Mouse (Mus musculus) embryo, embryonic 10 days (tissue): ENCODE measurements around the gene Tbl2.
A peak's percentile ranks its signal among the peaks of the same experiment; 100 is the strongest.

Source experiments
- DNase-seq: peaks from one replicate; pipeline ENCODE4 v3.0.0-alpha.2; 2015; ENCODE audit warnings: low spot score

The Tbl2 gene

GRCm38 (mm10) chr5:135149053-135149819, at the start of gene Tbl2:
Gene Tbl2 (plus strand): TSS chr5:135149657.
- DNase-seq = peak; percentile 100

DNA sequence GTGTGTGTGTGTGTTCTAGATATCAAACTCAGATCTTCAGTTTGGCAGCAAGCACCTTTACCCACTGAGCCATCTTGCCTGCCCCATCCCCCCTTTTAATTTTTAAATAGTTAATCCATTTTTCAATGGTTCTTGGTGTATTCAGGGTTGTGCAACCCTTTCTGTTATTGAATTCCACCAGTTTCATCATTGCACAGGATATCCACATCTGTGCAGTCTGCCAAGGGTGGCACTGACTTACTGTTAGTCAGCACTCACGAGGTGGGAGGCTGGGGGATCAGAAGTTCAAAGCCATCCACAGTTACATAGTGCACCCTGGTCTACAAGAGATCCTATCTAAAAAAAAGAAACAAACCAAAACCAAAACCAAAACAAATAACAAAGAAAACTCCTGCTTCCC, 48.5 kb upstream of the Tbl2 start:
- no peak for DNase-seq

- DNase-seq = peak; percentile 38
These were observed 45.3 kb upstream of the Tbl2 start for GRCm38 (mm10) chr5:135103999-135104660.

DNA sequence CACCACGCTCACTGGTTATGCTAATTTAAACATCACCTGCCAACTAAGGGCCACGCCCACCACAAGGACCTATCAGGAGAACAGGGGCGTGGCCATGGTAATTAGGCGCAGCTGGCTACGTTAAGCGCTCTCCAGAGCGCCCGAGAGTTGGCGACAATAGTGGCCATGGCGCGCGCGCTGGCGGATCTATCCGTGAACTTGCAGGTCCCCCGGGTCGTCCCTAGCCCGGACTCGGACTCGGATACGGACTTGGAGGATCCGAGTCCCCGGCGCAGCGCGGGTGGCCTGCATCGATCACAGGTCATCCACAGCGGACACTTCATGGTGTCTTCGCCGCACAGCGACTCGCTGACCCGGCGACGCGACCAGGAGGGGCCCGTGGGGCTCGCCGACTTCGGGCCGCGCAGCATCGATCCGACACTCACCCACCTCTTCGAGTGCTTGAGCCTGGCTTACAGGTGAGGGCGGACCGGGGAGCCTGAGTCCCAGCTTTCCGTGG, 42.6 kb upstream of the Tbl2 start:
- DNase-seq = peak; percentile 98

DNA sequence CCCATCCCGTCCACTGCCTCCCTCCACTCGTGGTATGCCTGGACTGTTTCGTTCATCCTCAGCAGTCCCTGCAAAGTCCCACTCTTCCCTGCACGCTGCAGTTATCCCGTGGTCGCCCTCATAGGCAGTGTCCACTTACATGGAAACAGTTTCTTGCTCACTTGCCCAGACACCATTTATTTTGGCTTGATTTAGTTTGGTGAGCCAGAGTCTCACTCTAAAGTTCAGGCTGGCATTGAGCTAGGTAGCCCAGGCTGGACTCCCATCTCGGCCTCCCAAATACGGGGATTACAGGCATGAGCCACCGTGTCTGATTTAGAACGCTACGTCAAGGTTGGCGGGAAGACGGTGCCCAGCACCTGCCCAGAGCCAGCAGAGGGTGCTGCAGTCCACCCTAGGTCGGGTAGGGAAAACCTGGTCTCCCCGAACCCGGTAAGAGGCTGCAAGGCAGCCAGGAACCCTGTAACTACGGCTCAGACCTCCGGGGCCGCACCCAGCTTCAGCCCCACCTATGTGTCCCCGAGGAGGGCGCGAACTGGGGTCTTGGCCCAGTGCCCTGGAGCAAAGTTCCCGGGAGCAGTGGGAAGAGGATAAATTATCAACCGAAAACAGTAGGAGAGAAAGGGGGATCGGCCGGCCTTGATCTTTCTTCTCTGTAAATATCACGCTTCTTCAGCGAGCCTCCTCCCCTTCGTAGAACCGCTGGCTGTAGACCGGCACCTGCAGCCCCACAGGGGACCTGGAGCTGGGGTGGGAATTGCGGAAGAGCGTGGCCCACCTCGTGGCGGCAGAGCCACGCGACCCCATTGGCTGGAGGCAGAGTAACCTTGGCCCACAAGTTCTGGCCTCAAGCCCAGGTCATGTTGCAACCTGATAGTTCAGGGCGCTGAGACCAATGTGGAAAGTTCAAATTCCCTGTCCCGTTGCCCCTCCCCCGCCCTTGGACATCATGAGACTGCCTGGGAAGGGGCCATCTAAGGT, 41.6 kb upstream of the Tbl2 start:
- DNase-seq = peak; percentile 75

GRCm38 (mm10) chr5:135109017-135109416, 40.4 kb upstream of the Tbl2 start:
- DNase-seq = no peak

- DNase-seq = no peak
These were observed 40.0 kb upstream of the Tbl2 start for GRCm38 (mm10) chr5:135109426-135109825.

GRCm38 (mm10) chr5:135109976-135110375, 39.5 kb upstream of the Tbl2 start:
- DNase-seq = no peak

DNA sequence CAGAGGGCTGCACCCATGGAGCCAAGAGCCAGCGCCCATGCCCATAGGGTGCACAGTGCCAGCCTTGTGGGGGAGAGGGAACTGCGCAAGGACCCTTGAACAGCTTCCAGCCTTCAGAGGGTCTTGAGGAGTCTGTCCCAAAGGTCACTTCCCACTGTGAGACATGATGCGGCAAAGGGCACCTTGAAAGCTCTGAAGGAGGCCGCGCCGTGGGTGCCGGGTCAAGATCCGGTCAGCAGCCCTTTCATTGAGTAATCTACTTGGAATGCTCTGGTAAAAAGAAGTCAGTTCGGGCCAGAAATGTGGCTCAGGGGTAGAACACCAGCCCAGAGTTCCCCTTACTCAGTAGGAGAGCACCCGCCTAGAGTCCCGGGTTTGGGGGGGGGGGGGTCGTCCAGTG, 35.7 kb upstream of the Tbl2 start:
- DNase-seq = no peak

GRCm38 (mm10) chr5:135115241-135115640, 34.2 kb upstream of the Tbl2 start:
- DNase-seq = no peak

DNA sequence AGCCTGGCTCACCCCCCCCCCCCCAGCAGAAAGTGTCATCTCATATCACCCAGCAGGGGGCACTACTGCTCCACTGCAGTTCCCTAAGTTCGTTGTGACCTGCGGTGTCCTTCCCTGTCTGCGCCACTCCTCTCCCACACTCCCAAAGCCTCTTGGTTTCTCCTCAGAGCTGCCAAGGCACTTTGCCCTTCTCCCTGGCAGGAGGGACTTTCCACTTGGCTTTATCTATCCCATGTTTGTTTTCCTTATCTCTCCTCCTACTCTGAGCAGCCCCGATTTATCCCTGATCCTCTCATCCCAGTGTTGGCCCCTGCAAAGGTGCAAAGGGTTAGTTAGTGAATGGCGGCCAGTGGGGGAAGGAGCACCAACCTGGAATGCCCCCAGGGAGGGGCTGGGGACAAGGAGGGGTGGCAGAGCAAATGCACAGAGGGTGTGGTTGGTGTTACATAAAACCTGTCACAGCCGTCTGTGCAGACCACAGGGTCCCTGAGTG, 30.8 kb upstream of the Tbl2 start:
- peak; percentile 72 for DNase-seq

- DNase-seq = no peak
These were observed 28.7 kb upstream of the Tbl2 start for GRCm38 (mm10) chr5:135120753-135121152.

- no peak for DNase-seq
These were observed 23.3 kb upstream of the Tbl2 start for GRCm38 (mm10) chr5:135126121-135126520.

- no peak for DNase-seq
These were observed 21.8 kb upstream of the Tbl2 start for GRCm38 (mm10) chr5:135127669-135128068.

GRCm38 (mm10) chr5:135129747-135130146, 19.7 kb upstream of the Tbl2 start:
- no peak for DNase-seq

DNA sequence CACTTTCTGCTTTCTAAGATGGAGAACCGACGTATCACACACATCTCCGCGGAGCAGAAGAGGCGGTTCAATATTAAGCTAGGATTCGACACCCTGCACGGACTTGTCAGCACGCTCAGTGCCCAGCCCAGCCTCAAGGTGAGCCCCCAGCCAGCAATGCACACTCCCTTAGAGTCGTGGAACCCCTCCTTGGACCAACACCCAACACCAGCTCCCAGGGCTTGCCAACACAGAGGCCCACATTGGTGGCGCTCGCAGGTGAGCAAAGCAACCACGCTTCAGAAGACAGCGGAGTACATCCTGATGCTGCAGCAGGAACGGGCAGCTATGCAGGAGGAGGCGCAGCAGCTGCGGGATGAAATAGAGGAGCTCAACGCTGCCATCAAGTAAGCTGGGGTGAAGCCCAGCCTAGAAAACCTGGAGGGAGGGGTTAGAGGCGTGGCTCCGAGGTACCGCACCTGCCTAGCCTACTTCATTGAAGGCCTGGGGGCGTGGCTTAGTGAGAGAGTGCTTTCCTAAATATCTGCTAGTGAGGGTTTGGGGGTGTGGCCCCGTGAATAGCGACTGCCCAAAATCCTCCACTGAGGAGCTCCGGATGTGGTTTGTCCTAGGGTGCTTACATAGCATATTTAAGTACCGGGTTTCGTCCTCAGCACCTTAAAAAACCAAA, 15.6 kb upstream of the Tbl2 start:
- peak; percentile 56 for DNase-seq

DNA sequence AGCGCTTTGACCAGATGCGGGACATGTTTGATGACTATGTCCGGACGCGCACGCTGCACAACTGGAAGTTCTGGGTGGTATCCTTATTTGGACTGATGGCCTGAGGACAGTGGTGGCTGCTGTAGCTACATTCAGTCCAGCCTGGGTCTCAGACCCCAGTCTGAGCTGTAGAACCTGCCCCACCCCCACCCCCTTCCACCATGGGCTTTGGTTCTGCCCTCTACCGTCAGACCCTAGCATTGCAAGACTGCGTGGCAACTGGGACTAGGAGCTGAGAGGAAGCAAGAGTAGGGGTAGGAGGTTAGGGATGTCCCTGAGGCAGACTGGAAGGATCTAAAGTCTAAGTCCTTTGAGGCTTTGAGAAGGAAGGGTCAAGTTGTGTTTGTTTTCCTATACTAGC, 14.9 kb upstream of the Tbl2 start:
- peak; percentile 66 for DNase-seq

- no peak for DNase-seq
These were observed 9.6 kb upstream of the Tbl2 start for GRCm38 (mm10) chr5:135139881-135140280.

DNA sequence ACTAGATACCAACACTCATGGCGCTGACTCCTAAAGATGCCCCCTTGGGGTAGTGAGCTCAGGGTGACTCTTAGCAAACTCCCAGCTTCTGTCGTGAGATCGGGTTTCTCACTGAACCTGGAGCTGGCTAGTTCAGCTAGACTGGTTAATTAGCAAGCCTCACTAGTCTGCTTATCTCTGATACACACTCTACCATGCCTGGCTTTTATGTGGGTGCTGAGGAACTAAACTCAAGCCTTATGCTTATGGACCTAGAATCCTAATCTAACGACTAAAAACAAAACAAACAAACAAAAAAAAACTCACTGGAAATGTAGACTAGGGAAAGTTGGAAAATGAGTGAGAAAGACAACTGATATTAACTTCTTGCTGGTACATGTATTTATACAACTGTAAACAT, 5.0 kb upstream of the Tbl2 start:
- no peak for DNase-seq

DNA sequence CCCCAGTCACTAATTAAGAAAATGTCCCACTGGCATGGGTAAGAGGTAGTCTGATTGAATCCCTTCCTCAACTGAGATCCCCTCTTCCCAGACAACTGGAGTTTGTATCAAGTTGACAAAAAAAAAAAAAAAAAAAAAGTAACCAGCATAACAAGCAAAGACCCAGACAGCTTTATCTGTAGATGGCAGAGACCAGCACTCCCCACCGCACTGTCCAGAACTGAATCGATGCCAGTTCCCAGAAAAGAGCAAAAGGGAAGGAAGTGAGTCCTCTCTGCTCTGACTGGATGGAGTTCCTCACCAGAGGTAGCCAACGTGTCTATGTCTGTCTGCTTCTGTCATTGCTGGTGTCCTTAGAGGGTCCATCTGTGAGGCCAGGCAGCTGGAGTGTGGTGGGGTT, 3.9 kb upstream of the Tbl2 start:
- DNase-seq = no peak

- DNase-seq = no peak
These were observed 3.5 kb upstream of the Tbl2 start for GRCm38 (mm10) chr5:135145955-135146354.

DNA sequence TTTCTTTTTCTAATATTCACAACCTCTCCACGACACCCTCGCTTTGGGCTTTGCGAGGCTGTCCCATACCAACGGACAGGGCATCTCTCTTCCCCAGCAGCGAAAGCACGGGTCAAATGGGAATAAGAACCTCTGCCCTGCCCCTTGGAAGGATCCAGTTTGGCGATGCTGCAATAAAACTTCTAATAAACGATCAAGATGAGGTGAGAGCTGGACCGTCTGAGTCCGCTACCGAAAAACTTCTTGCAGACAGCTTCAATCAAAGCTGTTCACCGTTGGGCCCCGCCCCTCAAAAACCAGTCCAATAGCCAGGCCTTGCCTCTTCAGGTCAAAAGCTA, 773 bp upstream of the Tbl2 start:
- no peak for DNase-seq
